Mouse (Mus musculus) telencephalon, adult 2 months (tissue): ENCODE measurements around the gene Bdnf.

Experiments
- DNase-seq: peaks from one replicate; pipeline ENCODE4 v3.0.0-alpha.2; 2011; ENCODE audit warnings: low read depth, low spot score

Bdnf gene

GRCm38 (mm10) chr2:109706524-109706923 lies 32.0 kb downstream of the Bdnf start:
- no peak for DNase-seq

GRCm38 (mm10) chr2:109709346-109709745 lies 34.8 kb downstream of the Bdnf start:
- no peak for DNase-seq

- DNase-seq, result no peak
These were observed 36.5 kb downstream of the Bdnf start for GRCm38 (mm10) chr2:109711049-109711448.

- DNase-seq, result no peak
These were observed 50.8 kb downstream of the Bdnf start for GRCm38 (mm10) chr2:109725261-109725660.

GRCm38 (mm10) chr2:109725831-109726230 lies 51.3 kb downstream of the Bdnf start:
- no peak for DNase-seq

GRCm38 (mm10) chr2:109729221-109729620 lies 54.7 kb downstream of the Bdnf start:
- no peak for DNase-seq

GRCm38 (mm10) chr2:109733201-109734039 lies 58.9 kb downstream of the Bdnf start:
- DNase-seq, result no peak

GRCm38 (mm10) chr2:109734228-109734627 lies 59.7 kb downstream of the Bdnf start:
- DNase-seq, result no peak

- DNase-seq, result no peak
These were observed 60.2 kb downstream of the Bdnf start for GRCm38 (mm10) chr2:109734666-109735065.

- DNase-seq, result no peak
These were observed 60.8 kb downstream of the Bdnf start for GRCm38 (mm10) chr2:109735347-109735746.

- DNase-seq, result no peak
These were observed 61.8 kb downstream of the Bdnf start for GRCm38 (mm10) chr2:109736306-109736705.

GRCm38 (mm10) chr2:109738331-109738730 lies 63.8 kb downstream of the Bdnf start:
- no peak for DNase-seq

- DNase-seq, result no peak
These were observed 68.9 kb downstream of the Bdnf start for GRCm38 (mm10) chr2:109743208-109743960.

- DNase-seq, result no peak
These were observed 71.7 kb downstream of the Bdnf start for GRCm38 (mm10) chr2:109746223-109746622.

GRCm38 (mm10) chr2:109748412-109748811 lies 73.9 kb downstream of the Bdnf start:
- no peak for DNase-seq

- no peak for DNase-seq
These were observed 74.3 kb downstream of the Bdnf start for GRCm38 (mm10) chr2:109748815-109749214.

GRCm38 (mm10) chr2:109749964-109750363 lies 75.5 kb downstream of the Bdnf start:
- DNase-seq, result no peak

- DNase-seq, result no peak
These were observed 76.0 kb downstream of the Bdnf start for GRCm38 (mm10) chr2:109750484-109750883.

GRCm38 (mm10) chr2:109756305-109756704 lies 81.8 kb downstream of the Bdnf start:
- no peak for DNase-seq

- DNase-seq, result no peak
These were observed 92.3 kb downstream of the Bdnf start for GRCm38 (mm10) chr2:109766772-109767171.

- DNase-seq, result peak; percentile 62
These were observed 94.3 kb downstream of the Bdnf start for GRCm38 (mm10) chr2:109768814-109769213.

- DNase-seq, result no peak
These were observed 101.9 kb downstream of the Bdnf start for GRCm38 (mm10) chr2:109776374-109776773.
